Mouse (Mus musculus) hindbrain, embryonic 12.5 days (tissue): ENCODE measurements around the gene Insl6. TPM values are rescaled to one million over a fixed set of nuclear protein-coding genes. Genes with fewer than 3 reads are reported as not detected.

Source experiments
- polyA plus RNA-seq: library from polyadenylated mRNA; unstranded; fragments of >200 nt; fragmentation: Nextera tagmentation; extraction: Ambion mirVana; gene quantifications from 2 replicates; pipeline ENCODE4 v1.2.1, GENCODE M21; 2016

Gene Insl6
- polyA plus RNA-seq, 1 experiment from 2014 or later = 6.8 TPM

Other genes with a start within 250 kb of the Insl6 start
- gene Rcl1, start 224.0 kb downstream of the Insl6 start, polyA plus RNA-seq = 33.0 and 37.7 TPM in 2 replicates
- 17.4 and 17.5 TPM in 2 replicates for gene Jak2, start 73.5 kb downstream of the Insl6 start, polyA plus RNA-seq
- 1.1 and 1.3 TPM in 2 replicates for gene Rln1, start 9.3 kb upstream of the Insl6 start, polyA plus RNA-seq
- 79.4 and 88.9 TPM in 2 replicates for gene Plgrkt, start 42.0 kb upstream of the Insl6 start, polyA plus RNA-seq
- 0.44 and 0.50 TPM in 2 replicates for gene Cd274, start 42.1 kb upstream of the Insl6 start, polyA plus RNA-seq
- not detected in 2 replicates for gene Pdcd1lg2, start 85.6 kb upstream of the Insl6 start, polyA plus RNA-seq
- gene Ric1, start 196.9 kb upstream of the Insl6 start, polyA plus RNA-seq = 17.5 and 20.1 TPM in 2 replicates